Mouse (Mus musculus) bone marrow, adult 2 months (tissue): ENCODE data around the gene Myh9.

Source experiments
- CTCF ChIP-seq: fragments of 200-500 bp; IDR thresholded peaks from 2 replicates; pipeline ENCODE4 v1.5.1; 2011; ENCODE audit warnings: low read length, control low read depth; ENCODE audit not compliant: control insufficient read depth, insufficient read depth
- POLR2A ChIP-seq: fragments of 200-500 bp; IDR thresholded peaks from 2 replicates; pipeline ENCODE4 v1.6.1; 2011; ENCODE audit warnings: low read depth, mild to moderate bottlenecking, control low read depth, low read length, borderline replicate concordance; ENCODE audit not compliant: control insufficient read depth

- TF ChIP-seq POLR2A (no peak), CTCF (no peak)
Observed at GRCm38 (mm10) chr15:77868340-77868739, 26.4 kb upstream of the Myh9 start.
